Mouse (Mus musculus): ENCODE data around the gene Klf9. TPM values are rescaled to one million over a fixed set of nuclear protein-coding genes. Genes with fewer than 3 reads are reported as not detected.

Klf9 gene
- polyA plus RNA-seq, 1 experiment from 2014 or later: 3.1 TPM

GRCm38 (mm10) chr19:23191486-23191885 lies 50.5 kb downstream of the Klf9 start:
- WGBS: 90% methylated on average over 6 of the region's 6 CpGs
- H3K4me3 ChIP-seq: no peak overlapping the region
- ATAC-seq (replicated peaks; ENCODE audit: insufficient number of reproducible peaks, insufficient read depth, low FRiP score, low read depth): no peak

GRCm38 (mm10) chr19:23193076-23193475 lies 52.0 kb downstream of the Klf9 start:
- 70% methylated on average over 3 of the region's 3 CpGs for WGBS
- Histone ChIP-seq H3K9me3 (replicated peaks) (no peaks in the 10 kb centered on the region), H3K27me3 (no peaks in the 10 kb centered on the region), H3K9ac (no peak overlapping the region), H3K27ac (no peak overlapping the region), H3K4me2 (no peak overlapping the region), H3K4me1 (replicated peaks) (no peaks in the 10 kb centered on the region), H3K4me3 (no peak overlapping the region), H3K36me3 (no peaks in the 10 kb centered on the region; the same call in 1 of the 2 replicates)
- ATAC-seq (replicated peaks; ENCODE audit: insufficient number of reproducible peaks, insufficient read depth, low FRiP score, low read depth): no peak

More at GRCm38 (mm10) chr19:23191486-23191885, 50.5 kb downstream of the Klf9 start:
- Histone ChIP-seq H3K9me3 (replicated peaks) (no peaks in the 10 kb centered on the region), H3K4me1 (replicated peaks) (no peaks in the 10 kb centered on the region), H3K27ac (no peak overlapping the region), H3K27me3 (no peaks in the 10 kb centered on the region), H3K9ac (no peak overlapping the region), H3K4me2 (no peak overlapping the region), H3K36me3 (no peaks in the 10 kb centered on the region; the same call in 1 of the 2 replicates)

- Histone ChIP-seq H3K36me3 (peaks cover 23% of the 10 kb centered on the region), H3K27ac (no peak overlapping the region), H3K9ac (no peak overlapping the region)
These were observed 61.1 kb downstream of the Klf9 start for GRCm38 (mm10) chr19:23202106-23202505.

GRCm38 (mm10) chr19:23203505-23204053 lies 62.6 kb downstream of the Klf9 start:
- H3K36me3 ChIP-seq: peaks cover 31% of the 10 kb centered on the region
- H3K4me3 ChIP-seq: no peak overlapping the region
- no peaks in the 10 kb centered on the region for H3K9me3 ChIP-seq (replicated peaks)
- no peaks in the 10 kb centered on the region for H3K27me3 ChIP-seq
- no peaks in the 10 kb centered on the region for H3K4me1 ChIP-seq (replicated peaks)
- no peak overlapping the region for H3K4me2 ChIP-seq
- no peak for ATAC-seq (replicated peaks; ENCODE audit: insufficient number of reproducible peaks, insufficient read depth, low FRiP score, low read depth)
- 81% methylated on average over 3 of the region's 3 CpGs for WGBS
- H3K9ac ChIP-seq: no peak overlapping the region
- H3K27ac ChIP-seq: no peak overlapping the region

More at GRCm38 (mm10) chr19:23202106-23202505, 61.1 kb downstream of the Klf9 start:
- no peak for ATAC-seq (replicated peaks; ENCODE audit: insufficient number of reproducible peaks, insufficient read depth, low FRiP score, low read depth)
- H3K27me3 ChIP-seq: no peaks in the 10 kb centered on the region
- no peak overlapping the region for H3K4me2 ChIP-seq
- H3K9me3 ChIP-seq (replicated peaks): no peaks in the 10 kb centered on the region
- no peak overlapping the region for H3K4me3 ChIP-seq
- no peaks in the 10 kb centered on the region for H3K4me1 ChIP-seq (replicated peaks)
- 94% methylated on average over 5 of the region's 5 CpGs for WGBS

- Histone ChIP-seq H3K9ac (no peak overlapping the region), H3K4me2 (no peak overlapping the region), H3K4me1 (replicated peaks) (no peaks in the 10 kb centered on the region), H3K27ac (no peak overlapping the region), H3K9me3 (replicated peaks) (no peaks in the 10 kb centered on the region), H3K36me3 (peaks cover 47% of the 10 kb centered on the region), H3K4me3 (no peak overlapping the region), H3K27me3 (no peaks in the 10 kb centered on the region)
- no peak for ATAC-seq (replicated peaks; ENCODE audit: insufficient number of reproducible peaks, insufficient read depth, low FRiP score, low read depth)
- WGBS: 86% methylated on average over 6 of the region's 6 CpGs
These were observed 70.3 kb downstream of the Klf9 start for GRCm38 (mm10) chr19:23211325-23211724.

- Histone ChIP-seq H3K4me2 (no peak overlapping the region), H3K4me3 (no peak overlapping the region), H3K36me3 (peaks cover 47% of the 10 kb centered on the region), H3K9ac (no peak overlapping the region), H3K9me3 (replicated peaks) (no peaks in the 10 kb centered on the region), H3K27ac (no peak overlapping the region), H3K4me1 (replicated peaks) (no peaks in the 10 kb centered on the region), H3K27me3 (no peaks in the 10 kb centered on the region)
- 89% methylated on average over 8 of the region's 8 CpGs for WGBS
- no peak for ATAC-seq (replicated peaks; ENCODE audit: insufficient number of reproducible peaks, insufficient read depth, low FRiP score, low read depth)
These were observed 73.3 kb downstream of the Klf9 start for GRCm38 (mm10) chr19:23214326-23214725.

MicroRNAs within 50 kb of the gene (microRNA counts, 519-probe panel; counts per million panel counts)
- not detected for microRNA mmu-miR-1192

Small RNAs within 50 kb of the gene (microRNA-seq; reads per million reads assigned to microRNA genes)
- not detected for gene Mir1192

Other genes with a start within 250 kb of the Klf9 start
- gene Smc5, start 132.7 kb downstream of the Klf9 start, polyA plus RNA-seq (2015; fragmentation: Nextera tagmentation; extraction: Ambion mirVana): 20.0 and 21.2 TPM in 2 replicates

Measured in heart, embryonic 15.5 days (tissue).